Mouse (Mus musculus) liver, postnatal 0 days (tissue): ENCODE results near the gene Ugt2b1. TPM values are rescaled to one million over a fixed set of nuclear protein-coding genes. Genes with fewer than 3 reads are reported as not detected.

Experiments
- ATAC-seq: fragments of 200-750 bp; cut with Nextera tagmentation; 2 replicates; pipeline ENCODE4 v1.8.0; 2017; ENCODE audit warnings: mild to moderate bottlenecking, moderate library complexity
- DNase-seq: peaks from one replicate; pipeline ENCODE4 v3.0.0-alpha.2; 2016
- H3K27ac ChIP-seq: fragments of 300-500 bp; sonication (generic); 2 replicates; pipeline ENCODE4 v1.5.1; 2014; ENCODE audit warnings: antibody characterized with exemption, moderate library complexity, mild to moderate bottlenecking, low read depth
- H3K27me3 ChIP-seq: fragments of 300-500 bp; sonication (generic); 2 replicates; pipeline ENCODE4 v1.6.1; 2014; ENCODE audit warnings: low read length, control low read depth, mixed read lengths; ENCODE audit not compliant: insufficient read depth
- H3K36me3 ChIP-seq: fragments of 300-500 bp; sonication (generic); replicated peaks from 2 replicates; pipeline ENCODE4 v1.6.1; 2014; ENCODE audit warnings: mild to moderate bottlenecking, control low read depth, low read length, moderate library complexity, mixed read lengths; ENCODE audit not compliant: insufficient read depth
- H3K4me1 ChIP-seq: fragments of 300-500 bp; sonication (generic); 2 replicates; pipeline ENCODE4 v1.6.1; 2014; ENCODE audit warnings: antibody characterized with exemption, mild to moderate bottlenecking, control low read depth; ENCODE audit not compliant: insufficient read depth
- H3K4me2 ChIP-seq: fragments of 300-500 bp; sonication (generic); 2 replicates; pipeline ENCODE4 v1.6.1; 2014; ENCODE audit warnings: low read depth, mild to moderate bottlenecking, low read length, moderate library complexity, mixed read lengths
- H3K4me3 ChIP-seq: fragments of 300-500 bp; sonication (generic); 2 replicates; pipeline ENCODE4 v1.5.1; 2014; ENCODE audit warnings: low read depth, low read length
- H3K9ac ChIP-seq: fragments of 300-500 bp; sonication (generic); replicated peaks from 2 replicates; pipeline ENCODE4 v1.6.1; 2014; ENCODE audit warnings: mild to moderate bottlenecking, moderate library complexity
- H3K9me3 ChIP-seq: fragments of 300-500 bp; sonication (generic); 2 replicates; pipeline ENCODE4 v1.6.1; 2016; ENCODE audit warnings: mild to moderate bottlenecking, control low read depth, low read length, mixed read lengths
- CTCF ChIP-seq: sonication (generic); IDR thresholded peaks from 2 replicates; pipeline ENCODE4 v1.5.1; 2016; ENCODE audit warnings: antibody characterized with exemption, low read depth
- EP300 ChIP-seq: IDR thresholded peaks from 2 replicates; pipeline ENCODE4 v1.6.1; 2016; ENCODE audit warnings: antibody characterized with exemption, low read depth, mild to moderate bottlenecking
- WGBS: fragments of 180-500 bp; shearing (Covaris S2); extraction: QIAGEN DNeasy Blood & Tissue Kit; methylation state at CpG from one replicate; pipeline ENCODE4 v1.1.7; 2014; ENCODE audit not compliant: insufficient replicate concordance; 5-methylcytosine and 5-hydroxymethylcytosine counted together
- polyA plus RNA-seq: library from polyadenylated mRNA; unstranded; fragments of >200 nt; fragmentation: Nextera tagmentation; extraction: Ambion mirVana; gene quantifications from 2 replicates; pipeline ENCODE4 v1.2.1, GENCODE M21; 2015

The Ugt2b1 gene
- polyA plus RNA-seq, 1 experiment from 2014 or later, result 8.6 TPM

- no peaks in the 10 kb centered on the region for H3K27me3 ChIP-seq
- 74% methylated on average over 1 of the region's 1 CpGs for WGBS
- H3K4me3 ChIP-seq, result no peak overlapping the region
- no peaks in the 10 kb centered on the region for H3K36me3 ChIP-seq
- no peak overlapping the region for H3K9ac ChIP-seq
- ATAC-seq (no peak), DNase-seq (no peak)
- no peak for TF ChIP-seq EP300
- TF ChIP-seq CTCF, result no peak
- H3K4me1 ChIP-seq, result no peaks in the 10 kb centered on the region
- H3K4me2 ChIP-seq, result no peak overlapping the region
- no peaks in the 10 kb centered on the region for H3K9me3 ChIP-seq
- no peak overlapping the region for H3K27ac ChIP-seq
Measured at GRCm38 (mm10) chr5:86887081-86887480, 39.2 kb downstream of the Ugt2b1 start.

- 37% methylated on average over 3 of the region's 3 CpGs for WGBS
- Histone ChIP-seq H3K9me3 (no peaks in the 10 kb centered on the region), H3K9ac (no peak overlapping the region), H3K4me1 (no peaks in the 10 kb centered on the region), H3K36me3 (no peaks in the 10 kb centered on the region), H3K4me2 (no peak overlapping the region), H3K27me3 (no peaks in the 10 kb centered on the region), H3K27ac (no peak overlapping the region), H3K4me3 (no peak overlapping the region)
- no peak for ATAC-seq
- DNase-seq, result no peak
- TF ChIP-seq CTCF (peak; percentile 49), EP300 (no peak)
Measured at GRCm38 (mm10) chr5:86886620-86887019, 39.7 kb downstream of the Ugt2b1 start.

GRCm38 (mm10) chr5:86871877-86872276, 54.5 kb downstream of the Ugt2b1 start:
- Histone ChIP-seq H3K9me3 (no peaks in the 10 kb centered on the region), H3K27ac (no peak overlapping the region), H3K27me3 (no peaks in the 10 kb centered on the region), H3K36me3 (no peaks in the 10 kb centered on the region), H3K4me2 (no peak overlapping the region), H3K4me1 (no peaks in the 10 kb centered on the region), H3K4me3 (no peak overlapping the region), H3K9ac (no peak overlapping the region)
- TF ChIP-seq CTCF, result no peak
- no peak for TF ChIP-seq EP300
- DNase-seq (no peak), ATAC-seq (no peak)
- 30% methylated on average over 1 of the region's 1 CpGs for WGBS

Other genes with a start within 250 kb of the Ugt2b1 start
- not detected in 2 replicates for gene Tmprss11e, start 180.7 kb downstream of the Ugt2b1 start, polyA plus RNA-seq
- 12.5 and 13.0 TPM in 2 replicates for gene Ythdc1, start 122.3 kb downstream of the Ugt2b1 start, polyA plus RNA-seq
- 102 and 108 TPM in 2 replicates for gene Ugt2b34, start 19.6 kb downstream of the Ugt2b1 start, polyA plus RNA-seq
- gene Ugt2b35, start 74.3 kb upstream of the Ugt2b1 start, polyA plus RNA-seq, result 3.7 and 4.4 TPM in 2 replicates
- 13.0 and 15.0 TPM in 2 replicates for gene Ugt2b36, start 166.0 kb upstream of the Ugt2b1 start, polyA plus RNA-seq
- 146 and 156 TPM in 2 replicates for gene Ugt2b5, start 213.8 kb upstream of the Ugt2b1 start, polyA plus RNA-seq